Mouse (Mus musculus): ENCODE measurements at regions not wholly inside any gene's neighbourhood (a gene's known extent, or its start where the extent isn't known, plus 50 kb on each side); places are given as distances from the start of the nearest gene placed in this dataset.

DNA sequence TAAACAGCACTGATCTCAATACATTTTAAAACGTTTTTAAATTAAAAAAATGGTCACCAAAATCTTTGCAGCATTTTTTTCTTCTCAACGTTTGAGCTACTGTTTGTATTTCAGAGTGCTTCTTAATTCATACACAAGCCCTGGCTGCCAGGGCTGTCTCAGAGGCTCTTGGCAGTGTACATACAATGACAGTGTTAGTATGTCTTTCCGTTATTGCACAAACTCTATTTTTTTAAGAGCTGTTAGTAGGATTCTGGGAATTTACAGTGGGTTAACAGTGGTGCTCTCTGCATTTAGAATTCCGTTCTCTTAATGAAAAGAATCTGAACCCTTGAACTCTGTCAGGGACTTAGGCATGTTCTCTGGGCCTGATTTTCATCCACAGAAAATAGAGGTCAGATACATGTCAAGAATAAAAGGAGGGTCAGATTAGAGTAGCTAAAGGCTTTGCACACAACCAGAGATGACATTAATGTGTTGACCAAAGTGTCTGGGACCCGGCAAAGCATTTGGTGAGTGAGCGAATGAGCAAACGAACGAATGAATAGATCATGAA is 219.5 kb upstream of the Rbms1 start:
- no peaks in the 10 kb centered on the region; the same call in 1 of the 2 replicates for H3K36me3 ChIP-seq (ENCODE audit: control insufficient read depth, insufficient read depth, low read length)
- H3K27me3 ChIP-seq (ENCODE audit: control insufficient read depth, insufficient read depth, low read length) = no peaks in the 10 kb centered on the region
- no peak overlapping the region for H3K27ac ChIP-seq
- H3K4me1 ChIP-seq (ENCODE audit: control insufficient read depth, insufficient read depth, low read length) = no peaks in the 10 kb centered on the region
- intact Hi-C loops (cut with DNase I) = no loop called here
- 68% methylated on average over 8 of the region's 8 CpGs for WGBS
- no peaks in the 10 kb centered on the region for H3K79me2 ChIP-seq (replicated peaks; ENCODE audit: control insufficient read depth, insufficient read depth, low read length)
- TF ChIP-seq POLR2A (IDR thresholded peaks at IDR 0.05; ENCODE audit: insufficient read depth, low read depth, low read length) (no peak), EP300 (IDR thresholded peaks at IDR 0.05; ENCODE audit: insufficient read depth, low read depth, low read length) (no peak), CTCF (IDR thresholded peaks at IDR 0.05) (no peak)
- H3K4me3 ChIP-seq = no peak overlapping the region
- no peak for DNase-seq
- no peak overlapping the region for H3K9ac ChIP-seq (ENCODE audit: low read depth, low read length)

DNA sequence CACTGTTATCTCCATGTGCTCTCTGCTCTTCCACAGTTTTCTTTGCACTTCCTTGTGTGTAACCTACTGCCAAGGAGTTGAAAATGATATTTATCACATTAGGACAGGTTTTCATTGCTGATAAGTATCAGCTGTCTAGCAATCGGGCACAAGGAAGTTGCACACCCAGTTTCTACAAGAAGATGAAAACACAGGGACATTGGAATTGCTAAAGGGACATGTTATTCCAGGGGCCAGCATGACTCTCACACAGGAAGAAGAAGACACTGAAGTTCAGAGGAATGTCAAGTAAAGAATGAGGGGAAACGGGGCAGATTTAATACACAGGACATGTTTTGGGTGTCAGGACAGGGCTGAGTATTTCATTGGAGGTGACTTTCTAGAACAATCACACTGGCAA is 214.8 kb upstream of the Rbms1 start:
- no peak for DNase-seq
- Histone ChIP-seq H3K27me3 (ENCODE audit: control insufficient read depth, insufficient read depth, low read length) (no peaks in the 10 kb centered on the region), H3K9ac (ENCODE audit: low read depth, low read length) (no peak overlapping the region), H3K4me3 (no peak overlapping the region), H3K4me1 (ENCODE audit: control insufficient read depth, insufficient read depth, low read length) (peaks cover 1% of the 10 kb centered on the region), H3K79me2 (replicated peaks; ENCODE audit: control insufficient read depth, insufficient read depth, low read length) (no peaks in the 10 kb centered on the region), H3K36me3 (ENCODE audit: control insufficient read depth, insufficient read depth, low read length) (no peaks in the 10 kb centered on the region; the same call in 1 of the 2 replicates), H3K27ac (no peak overlapping the region)
- WGBS = 47% methylated on average over 2 of the region's 2 CpGs
- TF ChIP-seq CTCF (IDR thresholded peaks at IDR 0.05) (no peak), POLR2A (IDR thresholded peaks at IDR 0.05; ENCODE audit: insufficient read depth, low read depth, low read length) (no peak), EP300 (IDR thresholded peaks at IDR 0.05; ENCODE audit: insufficient read depth, low read depth, low read length) (no peak)
- intact Hi-C loops (cut with DNase I) = loop anchor here (5.0 to 10.0 kb wide), 3 partner anchors 40 to 273 kb away; no protein-coding TSS in a partner anchor

DNA sequence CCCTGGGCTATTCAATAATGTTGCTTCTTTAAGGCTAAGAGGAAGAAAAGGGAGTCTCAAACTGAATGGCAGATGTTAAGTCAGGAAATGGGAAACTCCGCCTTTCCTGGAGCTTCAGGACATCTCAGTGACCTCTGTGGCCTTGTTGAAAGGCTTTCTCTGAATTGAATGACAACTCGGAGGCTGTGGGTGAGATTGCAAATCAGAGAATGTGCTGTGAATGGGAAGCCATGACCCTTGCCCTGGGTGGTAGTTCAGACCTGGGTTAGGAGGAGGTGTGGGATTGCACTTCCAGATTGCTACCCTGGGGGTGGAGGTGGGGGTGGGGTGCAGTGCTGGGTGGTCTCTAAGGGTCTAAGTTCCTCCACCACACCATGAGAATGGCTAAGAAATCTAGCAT is 213.8 kb upstream of the Rbms1 start:
- TF ChIP-seq EP300 (IDR thresholded peaks at IDR 0.05; ENCODE audit: insufficient read depth, low read depth, low read length) (no peak), POLR2A (IDR thresholded peaks at IDR 0.05; ENCODE audit: insufficient read depth, low read depth, low read length) (no peak), CTCF (IDR thresholded peaks at IDR 0.05) (no peak)
- H3K27ac ChIP-seq = no peak overlapping the region; the same call in 1 of the 2 replicates
- no peak overlapping the region for H3K4me3 ChIP-seq
- intact Hi-C loops (cut with DNase I) = loop anchor here (5.0 to 10.0 kb wide), 3 partner anchors 40 to 272 kb away; no protein-coding TSS in a partner anchor
- 31% methylated on average over 2 of the region's 2 CpGs for WGBS
- H3K4me1 ChIP-seq (ENCODE audit: control insufficient read depth, insufficient read depth, low read length) = peaks cover 1% of the 10 kb centered on the region
- no peaks in the 10 kb centered on the region for H3K27me3 ChIP-seq (ENCODE audit: control insufficient read depth, insufficient read depth, low read length)
- peak; percentile 23 to 30 for DNase-seq
- no peak overlapping the region for H3K9ac ChIP-seq (ENCODE audit: low read depth, low read length)
- H3K79me2 ChIP-seq (replicated peaks; ENCODE audit: control insufficient read depth, insufficient read depth, low read length) = no peaks in the 10 kb centered on the region
- no peaks in the 10 kb centered on the region; the same call in 1 of the 2 replicates for H3K36me3 ChIP-seq (ENCODE audit: control insufficient read depth, insufficient read depth, low read length)

DNA sequence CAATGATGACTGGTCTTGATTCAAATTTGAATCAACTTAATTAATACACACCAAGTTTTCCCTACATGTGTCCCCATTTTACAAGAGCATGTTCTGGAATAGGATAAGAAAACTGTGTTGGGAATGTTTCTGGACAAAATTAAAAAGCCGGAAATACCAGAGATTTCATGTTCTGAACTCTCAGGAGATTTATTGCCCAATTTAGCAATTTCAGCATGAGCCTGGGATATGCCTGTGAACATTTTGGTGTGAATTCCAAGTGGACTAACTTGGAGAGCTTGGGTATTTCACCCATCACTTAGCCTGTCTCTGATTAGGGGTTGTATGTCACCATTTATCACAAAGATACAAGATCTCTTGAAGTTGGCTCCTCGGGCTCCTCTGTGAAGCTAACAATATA is 210.6 kb upstream of the Rbms1 start:
- peaks cover 1% of the 10 kb centered on the region for H3K4me1 ChIP-seq (ENCODE audit: control insufficient read depth, insufficient read depth, low read length)

DNA sequence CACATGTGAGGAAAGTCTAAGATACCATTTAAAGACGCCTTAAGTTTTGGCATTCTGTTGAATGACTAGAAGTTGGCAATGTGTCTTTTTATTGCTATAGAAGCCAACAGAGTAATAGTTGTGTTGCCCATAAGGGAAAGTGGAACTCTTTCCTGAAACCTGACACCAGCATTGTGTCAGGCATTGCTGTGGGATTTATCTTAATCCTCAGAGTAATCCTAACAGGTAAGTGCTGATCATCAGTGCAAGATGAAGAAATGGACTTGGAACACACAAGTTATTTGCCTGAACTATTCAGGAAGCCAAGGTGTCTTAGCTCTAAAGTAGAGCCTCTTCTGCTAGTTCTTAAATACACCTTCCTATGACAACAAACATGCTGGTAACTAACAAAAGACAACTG is 198.3 kb upstream of the Rbms1 start:
- TF ChIP-seq POLR2A (IDR thresholded peaks at IDR 0.05; ENCODE audit: insufficient read depth, low read depth, low read length) = no peak
- no peak for TF ChIP-seq EP300 (IDR thresholded peaks at IDR 0.05; ENCODE audit: insufficient read depth, low read depth, low read length)
- TF ChIP-seq CTCF (IDR thresholded peaks at IDR 0.05) = no peak
- Histone ChIP-seq H3K9ac (ENCODE audit: low read depth, low read length) (no peak overlapping the region), H3K27ac (no peak overlapping the region), H3K36me3 (ENCODE audit: control insufficient read depth, insufficient read depth, low read length) (no peaks in the 10 kb centered on the region), H3K4me3 (no peak overlapping the region), H3K79me2 (replicated peaks; ENCODE audit: control insufficient read depth, insufficient read depth, low read length) (no peaks in the 10 kb centered on the region), H3K27me3 (ENCODE audit: control insufficient read depth, insufficient read depth, low read length) (no peaks in the 10 kb centered on the region), H3K4me1 (ENCODE audit: control insufficient read depth, insufficient read depth, low read length) (no peaks in the 10 kb centered on the region)
- intact Hi-C loops (cut with DNase I) = no loop called here
- DNase-seq = no peak
- WGBS = 81% methylated on average over 1 of the region's 1 CpGs

More for the DNA sequence above, 210.6 kb upstream of the Rbms1 start:
- Histone ChIP-seq H3K79me2 (replicated peaks; ENCODE audit: control insufficient read depth, insufficient read depth, low read length) (no peaks in the 10 kb centered on the region), H3K36me3 (ENCODE audit: control insufficient read depth, insufficient read depth, low read length) (no peaks in the 10 kb centered on the region; the same call in 1 of the 2 replicates), H3K27ac (peak overlapping the region; percentile 49), H3K27me3 (ENCODE audit: control insufficient read depth, insufficient read depth, low read length) (no peaks in the 10 kb centered on the region), H3K4me3 (no peak overlapping the region), H3K9ac (ENCODE audit: low read depth, low read length) (no peak overlapping the region)
- intact Hi-C loops (cut with DNase I) = loop anchor here (5.0 to 10.0 kb wide), 2 partner anchors 124 to 269 kb away; no protein-coding TSS in a partner anchor
- no peak for TF ChIP-seq CTCF (IDR thresholded peaks at IDR 0.05)
- TF ChIP-seq POLR2A (IDR thresholded peaks at IDR 0.05; ENCODE audit: insufficient read depth, low read depth, low read length) = no peak
- TF ChIP-seq EP300 (IDR thresholded peaks at IDR 0.05; ENCODE audit: insufficient read depth, low read depth, low read length) = no peak
- no peak for DNase-seq
- WGBS = 56% methylated on average over 2 of the region's 2 CpGs

DNA sequence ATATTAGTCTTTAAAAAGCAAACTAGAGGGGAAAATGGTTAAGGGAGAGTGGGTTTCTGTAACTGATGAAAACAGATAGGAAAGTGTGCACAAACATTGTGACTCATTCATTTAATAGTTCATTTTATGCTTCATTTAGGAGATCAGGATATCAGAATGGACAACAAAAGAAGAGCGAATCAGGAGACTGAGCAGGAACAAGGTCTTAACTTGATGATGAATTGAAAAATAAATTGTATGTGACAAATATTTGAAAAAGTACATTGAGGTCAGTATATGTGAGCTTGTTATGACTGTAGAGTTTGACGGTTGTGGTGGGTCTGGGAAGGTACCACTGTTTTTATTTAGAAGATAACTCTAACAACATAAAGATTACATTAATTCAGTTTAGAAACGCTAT is 196.8 kb upstream of the Rbms1 start:
- H3K79me2 ChIP-seq (replicated peaks; ENCODE audit: control insufficient read depth, insufficient read depth, low read length) = no peaks in the 10 kb centered on the region
- DNase-seq = no peak
- no peak overlapping the region for H3K27ac ChIP-seq
- H3K36me3 ChIP-seq (ENCODE audit: control insufficient read depth, insufficient read depth, low read length) = no peaks in the 10 kb centered on the region
- no peaks in the 10 kb centered on the region for H3K4me1 ChIP-seq (ENCODE audit: control insufficient read depth, insufficient read depth, low read length)
- H3K9ac ChIP-seq (ENCODE audit: low read depth, low read length) = no peak overlapping the region
- no peak for TF ChIP-seq POLR2A (IDR thresholded peaks at IDR 0.05; ENCODE audit: insufficient read depth, low read depth, low read length)
- no peak for TF ChIP-seq EP300 (IDR thresholded peaks at IDR 0.05; ENCODE audit: insufficient read depth, low read depth, low read length)
- TF ChIP-seq CTCF (IDR thresholded peaks at IDR 0.05) = no peak
- WGBS = 73% methylated on average over 3 of the region's 3 CpGs
- H3K27me3 ChIP-seq (ENCODE audit: control insufficient read depth, insufficient read depth, low read length) = no peaks in the 10 kb centered on the region
- no peak overlapping the region for H3K4me3 ChIP-seq
- intact Hi-C loops (cut with DNase I) = no loop called here

Measured in heart, adult 2 months (tissue).